Mouse (Mus musculus): ENCODE data around the gene Thnsl2. TPM values are rescaled to one million over a fixed set of nuclear protein-coding genes. Genes with fewer than 3 reads are reported as not detected.

The Thnsl2 gene
- polyA plus RNA-seq, 1 experiment: 2.5 TPM

GRCm38 (mm10) chr6:71093686-71094085 is 50.6 kb downstream of the Thnsl2 start:
- DNase-seq (ENCODE audit: low read depth in 1 of 2, low spot score in 2 of 2): no peak
- no peak overlapping the region for H3K27ac ChIP-seq (ENCODE audit: insufficient read depth, low read length)
- 82% methylated on average over 6 of the region's 6 CpGs for WGBS
- H3K36me3 ChIP-seq (ENCODE audit: control insufficient read depth, insufficient read depth, low read length): no peaks in the 10 kb centered on the region
- H3K27me3 ChIP-seq (ENCODE audit: control insufficient read depth, insufficient read depth, low read length): no peaks in the 10 kb centered on the region
- H3K4me1 ChIP-seq (ENCODE audit: control insufficient read depth, insufficient read depth, insufficient read length): no peaks in the 10 kb centered on the region
- H3K4me3 ChIP-seq (ENCODE audit: extremely low read depth, insufficient read depth, insufficient read length): no peak overlapping the region
- TF ChIP-seq CTCF (IDR thresholded peaks at IDR 0.05; ENCODE audit: extremely low read depth, insufficient read depth, insufficient read length, insufficient replicate concordance) (no peak), POLR2A (IDR thresholded peaks at IDR 0.05; ENCODE audit: low read depth, low read length) (no peak)

- no peak for TF ChIP-seq CTCF (IDR thresholded peaks at IDR 0.05; ENCODE audit: extremely low read depth, insufficient read depth, insufficient read length, insufficient replicate concordance)
- TF ChIP-seq POLR2A (IDR thresholded peaks at IDR 0.05; ENCODE audit: low read depth, low read length): no peak
- H3K27me3 ChIP-seq (ENCODE audit: control insufficient read depth, insufficient read depth, low read length): no peaks in the 10 kb centered on the region
- no peaks in the 10 kb centered on the region for H3K36me3 ChIP-seq (ENCODE audit: control insufficient read depth, insufficient read depth, low read length)
- no peak for DNase-seq (ENCODE audit: low read depth in 1 of 2, low spot score in 2 of 2)
- no peak overlapping the region for H3K27ac ChIP-seq (ENCODE audit: insufficient read depth, low read length)
- 50% methylated on average over 5 of the region's 5 CpGs for WGBS
- H3K4me1 ChIP-seq (ENCODE audit: control insufficient read depth, insufficient read depth, insufficient read length): no peaks in the 10 kb centered on the region
- no peak overlapping the region for H3K4me3 ChIP-seq (ENCODE audit: extremely low read depth, insufficient read depth, insufficient read length)
Measured at GRCm38 (mm10) chr6:71090475-71090874, 53.8 kb downstream of the Thnsl2 start.

GRCm38 (mm10) chr6:71089735-71090134 is 54.5 kb downstream of the Thnsl2 start:
- Histone ChIP-seq H3K4me3 (ENCODE audit: extremely low read depth, insufficient read depth, insufficient read length) (no peak overlapping the region), H3K27me3 (ENCODE audit: control insufficient read depth, insufficient read depth, low read length) (no peaks in the 10 kb centered on the region), H3K4me1 (ENCODE audit: control insufficient read depth, insufficient read depth, insufficient read length) (no peaks in the 10 kb centered on the region), H3K27ac (ENCODE audit: insufficient read depth, low read length) (no peak overlapping the region), H3K36me3 (ENCODE audit: control insufficient read depth, insufficient read depth, low read length) (no peaks in the 10 kb centered on the region)
- 91% methylated on average over 4 of the region's 4 CpGs for WGBS
- no peak for TF ChIP-seq CTCF (IDR thresholded peaks at IDR 0.05; ENCODE audit: extremely low read depth, insufficient read depth, insufficient read length, insufficient replicate concordance)
- TF ChIP-seq POLR2A (IDR thresholded peaks at IDR 0.05; ENCODE audit: low read depth, low read length): no peak
- DNase-seq (ENCODE audit: low read depth in 1 of 2, low spot score in 2 of 2): no peak

GRCm38 (mm10) chr6:71088992-71089391 is 55.2 kb downstream of the Thnsl2 start:
- no peak overlapping the region for H3K27ac ChIP-seq (ENCODE audit: insufficient read depth, low read length)
- WGBS: 63% methylated on average over 4 of the region's 4 CpGs
- DNase-seq (ENCODE audit: low read depth in 1 of 2, low spot score in 2 of 2): no peak
- H3K36me3 ChIP-seq (ENCODE audit: control insufficient read depth, insufficient read depth, low read length): no peaks in the 10 kb centered on the region
- no peaks in the 10 kb centered on the region for H3K4me1 ChIP-seq (ENCODE audit: control insufficient read depth, insufficient read depth, insufficient read length)
- H3K4me3 ChIP-seq (ENCODE audit: extremely low read depth, insufficient read depth, insufficient read length): no peak overlapping the region
- no peaks in the 10 kb centered on the region for H3K27me3 ChIP-seq (ENCODE audit: control insufficient read depth, insufficient read depth, low read length)
- TF ChIP-seq CTCF (IDR thresholded peaks at IDR 0.05; ENCODE audit: extremely low read depth, insufficient read depth, insufficient read length, insufficient replicate concordance) (no peak), POLR2A (IDR thresholded peaks at IDR 0.05; ENCODE audit: low read depth, low read length) (no peak)

- Histone ChIP-seq H3K4me3 (ENCODE audit: extremely low read depth, insufficient read depth, insufficient read length) (no peak overlapping the region), H3K4me1 (ENCODE audit: control insufficient read depth, insufficient read depth, insufficient read length) (no peaks in the 10 kb centered on the region), H3K27me3 (ENCODE audit: control insufficient read depth, insufficient read depth, low read length) (no peaks in the 10 kb centered on the region), H3K36me3 (ENCODE audit: control insufficient read depth, insufficient read depth, low read length) (no peaks in the 10 kb centered on the region), H3K27ac (ENCODE audit: insufficient read depth, low read length) (no peak overlapping the region)
- no peak for DNase-seq (ENCODE audit: low read depth in 1 of 2, low spot score in 2 of 2)
- TF ChIP-seq CTCF (IDR thresholded peaks at IDR 0.05; ENCODE audit: extremely low read depth, insufficient read depth, insufficient read length, insufficient replicate concordance) (no peak), POLR2A (IDR thresholded peaks at IDR 0.05; ENCODE audit: low read depth, low read length) (no peak)
- WGBS: 83% methylated on average over 7 of the region's 7 CpGs
Measured at GRCm38 (mm10) chr6:71083441-71083840, 60.8 kb downstream of the Thnsl2 start.

GRCm38 (mm10) chr6:71082084-71082483 is 62.2 kb downstream of the Thnsl2 start:
- H3K4me1 ChIP-seq (ENCODE audit: control insufficient read depth, insufficient read depth, insufficient read length): no peaks in the 10 kb centered on the region
- 86% methylated on average over 11 of the region's 11 CpGs for WGBS
- no peak for TF ChIP-seq POLR2A (IDR thresholded peaks at IDR 0.05; ENCODE audit: low read depth, low read length)
- TF ChIP-seq CTCF (IDR thresholded peaks at IDR 0.05; ENCODE audit: extremely low read depth, insufficient read depth, insufficient read length, insufficient replicate concordance): no peak

GRCm38 (mm10) chr6:71081230-71081629 is 63.0 kb downstream of the Thnsl2 start:
- H3K27ac ChIP-seq (ENCODE audit: insufficient read depth, low read length): no peak overlapping the region
- H3K27me3 ChIP-seq (ENCODE audit: control insufficient read depth, insufficient read depth, low read length): no peaks in the 10 kb centered on the region
- TF ChIP-seq POLR2A (IDR thresholded peaks at IDR 0.05; ENCODE audit: low read depth, low read length) (no peak), CTCF (IDR thresholded peaks at IDR 0.05; ENCODE audit: extremely low read depth, insufficient read depth, insufficient read length, insufficient replicate concordance) (no peak)
- WGBS: 87% methylated on average over 6 of the region's 6 CpGs
- H3K36me3 ChIP-seq (ENCODE audit: control insufficient read depth, insufficient read depth, low read length): no peaks in the 10 kb centered on the region
- H3K4me3 ChIP-seq (ENCODE audit: extremely low read depth, insufficient read depth, insufficient read length): no peak overlapping the region
- no peaks in the 10 kb centered on the region for H3K4me1 ChIP-seq (ENCODE audit: control insufficient read depth, insufficient read depth, insufficient read length)
- DNase-seq (ENCODE audit: low read depth in 1 of 2, low spot score in 2 of 2): no peak

More at GRCm38 (mm10) chr6:71082084-71082483, 62.2 kb downstream of the Thnsl2 start:
- Histone ChIP-seq H3K4me3 (ENCODE audit: extremely low read depth, insufficient read depth, insufficient read length) (no peak overlapping the region), H3K27me3 (ENCODE audit: control insufficient read depth, insufficient read depth, low read length) (no peaks in the 10 kb centered on the region), H3K36me3 (ENCODE audit: control insufficient read depth, insufficient read depth, low read length) (no peaks in the 10 kb centered on the region), H3K27ac (ENCODE audit: insufficient read depth, low read length) (no peak overlapping the region)
- DNase-seq (ENCODE audit: low read depth in 1 of 2, low spot score in 2 of 2): no peak

Other genes with a start within 250 kb of the Thnsl2 start
- gene Tex37, start 225.5 kb downstream of the Thnsl2 start, polyA plus RNA-seq (2012; rRNA removed): not detected in 2 replicates
- gene Foxi3, start 187.9 kb downstream of the Thnsl2 start, polyA plus RNA-seq (2012; rRNA removed): not detected in 2 replicates
- 0.23 TPM in 1 of 2 replicates, not detected in the other for gene Fabp1, start 55.4 kb upstream of the Thnsl2 start, polyA plus RNA-seq (2012; rRNA removed)
- gene Krcc1, start 127.2 kb upstream of the Thnsl2 start, polyA plus RNA-seq (2012; rRNA removed): 4.2 and 4.3 TPM in 2 replicates
- gene Smyd1, start 177.8 kb upstream of the Thnsl2 start, polyA plus RNA-seq (2012; rRNA removed): 0.48 and 0.66 TPM in 2 replicates
- gene Cd8b1, start 178.3 kb upstream of the Thnsl2 start, polyA plus RNA-seq (2012; rRNA removed): 25.6 and 30.2 TPM in 2 replicates
- gene Cd8a, start 229.0 kb upstream of the Thnsl2 start, polyA plus RNA-seq (2012; rRNA removed): 24.9 and 28.5 TPM in 2 replicates